Mouse (Mus musculus): ENCODE measurements at regions not wholly inside any gene's neighbourhood (a gene's known extent, or its start where the extent isn't known, plus 50 kb on each side); places are given as distances from the start of the nearest gene placed in this dataset.

DNA sequence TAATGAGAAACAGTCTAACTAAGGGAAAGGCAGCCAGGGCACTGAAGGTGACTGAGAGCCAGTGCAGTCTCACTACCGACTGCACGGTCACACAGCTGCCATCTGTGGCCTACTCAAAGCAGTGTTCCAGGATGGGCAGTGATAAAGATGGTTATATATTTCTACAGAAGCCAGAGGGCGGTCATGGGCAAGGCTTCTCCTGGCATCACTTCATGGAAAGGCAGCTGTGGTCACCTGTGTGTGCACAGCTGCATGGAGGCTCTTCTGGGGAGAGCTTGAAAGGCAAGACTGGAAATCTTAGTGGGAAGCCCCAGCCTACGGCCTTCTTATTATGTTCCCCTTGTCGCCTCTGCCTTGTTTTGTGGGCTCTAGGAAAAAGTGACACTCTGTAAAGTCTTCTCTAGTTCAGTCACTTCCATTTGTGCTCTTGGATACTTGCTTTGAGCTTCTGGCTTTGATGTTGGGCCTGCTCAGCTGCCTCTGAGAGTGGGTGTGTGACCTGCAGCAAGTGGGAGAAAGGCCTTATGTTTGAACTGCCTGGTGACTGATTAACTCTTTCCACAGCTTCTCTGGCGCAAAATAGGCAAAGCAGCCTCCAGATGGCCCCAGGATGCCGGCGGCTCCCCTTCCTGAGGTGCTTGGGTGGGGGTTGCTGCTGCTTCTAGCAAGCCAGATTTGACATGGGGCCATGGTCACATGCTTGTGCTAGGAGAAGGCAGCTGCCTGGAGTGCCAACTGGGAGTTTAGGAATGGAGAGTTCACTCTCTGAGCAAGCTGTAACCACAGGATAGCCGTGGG lies 141.4 kb upstream of the Pdzrn3 start:
- TF ChIP-seq CTCF (IDR thresholded peaks at IDR 0.05) (no peak), EP300 (IDR thresholded peaks at IDR 0.05; ENCODE audit: insufficient read depth, low read depth, low read length) (no peak)
